Mouse (Mus musculus): Measurements from ENCODE around the gene Cage1.

GRCm38 (mm10) chr13:37969337-37969736 lies 67.5 kb downstream of the Cage1 start:
- TF ChIP-seq CTCF (IDR thresholded peaks at IDR 0.05; ENCODE audit: low read depth, low read length) (peak; percentile 95), GATA1 (IDR thresholded peaks at IDR 0.05; ENCODE audit: borderline replicate concordance, low read length) (no peak), POLR2AphosphoS5 (IDR thresholded peaks at IDR 0.05; ENCODE audit: insufficient replicate concordance, low read depth, low read length) (no peak), GATA2 (IDR thresholded peaks at IDR 0.05; ENCODE audit: borderline replicate concordance, low read depth, low read length) (no peak), TAL1 (conservative IDR thresholded peaks at IDR 0.05; ENCODE audit: low read depth, low read length) (no peak)
